Mouse (Mus musculus): ENCODE measurements at regions not wholly inside any gene's neighbourhood (a gene's known extent, or its start where the extent isn't known, plus 50 kb on each side); places are given as distances from the start of the nearest gene placed in this dataset.

GRCm38 (mm10) chr12:54479841-54480240 lies 176.5 kb downstream of the Sptssa start:
- Histone ChIP-seq H3K27me3 (ENCODE audit: control insufficient read depth, insufficient read depth, low read length) (no peaks in the 10 kb centered on the region), H3K4me2 (ENCODE audit: low read depth, severe bottlenecking) (no peak overlapping the region), H3K9ac (ENCODE audit: low read length) (no peak overlapping the region), H3K9me3 (ENCODE audit: control insufficient read depth, low read length) (no peaks in the 10 kb centered on the region), H3K36me3 (ENCODE audit: control insufficient read depth, insufficient read depth, low read length) (no peaks in the 10 kb centered on the region), H3K27ac (replicated peaks; ENCODE audit: low read depth, low read length) (no peak overlapping the region), H3K4me3 (ENCODE audit: low read depth, low read length) (no peak overlapping the region), H3K4me1 (ENCODE audit: control insufficient read depth, insufficient read depth, low read length) (no peaks in the 10 kb centered on the region)
- 9% methylated on average over 1 of the region's 1 CpGs for WGBS
- ATAC-seq (ENCODE audit: insufficient number of reproducible peaks, low FRiP score, low TSS enrichment, low read depth) (no peak), DNase-seq (ENCODE audit: low spot score) (no peak)

- Histone ChIP-seq H3K27ac (replicated peaks; ENCODE audit: low read depth, low read length) (no peak overlapping the region), H3K9me3 (ENCODE audit: control insufficient read depth, low read length) (no peaks in the 10 kb centered on the region), H3K4me2 (ENCODE audit: low read depth, severe bottlenecking) (no peak overlapping the region), H3K4me3 (ENCODE audit: low read depth, low read length) (no peak overlapping the region), H3K4me1 (ENCODE audit: control insufficient read depth, insufficient read depth, low read length) (no peaks in the 10 kb centered on the region), H3K9ac (ENCODE audit: low read length) (no peak overlapping the region), H3K36me3 (ENCODE audit: control insufficient read depth, insufficient read depth, low read length) (no peaks in the 10 kb centered on the region), H3K27me3 (ENCODE audit: control insufficient read depth, insufficient read depth, low read length) (no peaks in the 10 kb centered on the region)
- 83% methylated on average over 5 of the region's 5 CpGs for WGBS
- DNase-seq (ENCODE audit: low spot score) (no peak), ATAC-seq (ENCODE audit: insufficient number of reproducible peaks, low FRiP score, low TSS enrichment, low read depth) (no peak)
Observed at GRCm38 (mm10) chr12:54472881-54473280, 183.5 kb downstream of the Sptssa start.

GRCm38 (mm10) chr12:54472407-54472806 lies 184.0 kb downstream of the Sptssa start:
- no peak overlapping the region for H3K27ac ChIP-seq (replicated peaks; ENCODE audit: low read depth, low read length)
- no peak overlapping the region for H3K4me3 ChIP-seq (ENCODE audit: low read depth, low read length)
- H3K4me1 ChIP-seq (ENCODE audit: control insufficient read depth, insufficient read depth, low read length), result no peaks in the 10 kb centered on the region
- no peaks in the 10 kb centered on the region for H3K36me3 ChIP-seq (ENCODE audit: control insufficient read depth, insufficient read depth, low read length)
- DNase-seq (ENCODE audit: low spot score) (no peak), ATAC-seq (ENCODE audit: insufficient number of reproducible peaks, low FRiP score, low TSS enrichment, low read depth) (no peak)
- no peak overlapping the region for H3K9ac ChIP-seq (ENCODE audit: low read length)
- H3K9me3 ChIP-seq (ENCODE audit: control insufficient read depth, low read length), result no peaks in the 10 kb centered on the region
- no peaks in the 10 kb centered on the region for H3K27me3 ChIP-seq (ENCODE audit: control insufficient read depth, insufficient read depth, low read length)
- 83% methylated on average over 3 of the region's 3 CpGs for WGBS
- no peak overlapping the region for H3K4me2 ChIP-seq (ENCODE audit: low read depth, severe bottlenecking)

- DNase-seq (ENCODE audit: low spot score) (no peak), ATAC-seq (ENCODE audit: insufficient number of reproducible peaks, low FRiP score, low TSS enrichment, low read depth) (no peak)
- no peaks in the 10 kb centered on the region for H3K4me1 ChIP-seq (ENCODE audit: control insufficient read depth, insufficient read depth, low read length)
- H3K27me3 ChIP-seq (ENCODE audit: control insufficient read depth, insufficient read depth, low read length), result no peaks in the 10 kb centered on the region
- no peaks in the 10 kb centered on the region for H3K36me3 ChIP-seq (ENCODE audit: control insufficient read depth, insufficient read depth, low read length)
- 80% methylated on average over 2 of the region's 2 CpGs for WGBS
- H3K4me3 ChIP-seq (ENCODE audit: low read depth, low read length), result no peak overlapping the region
- no peak overlapping the region for H3K9ac ChIP-seq (ENCODE audit: low read length)
- no peak overlapping the region for H3K27ac ChIP-seq (replicated peaks; ENCODE audit: low read depth, low read length)
- H3K9me3 ChIP-seq (ENCODE audit: control insufficient read depth, low read length), result no peaks in the 10 kb centered on the region
- H3K4me2 ChIP-seq (ENCODE audit: low read depth, severe bottlenecking), result no peak overlapping the region
Observed at GRCm38 (mm10) chr12:54467635-54468034, 188.7 kb downstream of the Sptssa start.

- Histone ChIP-seq H3K9me3 (ENCODE audit: control insufficient read depth, low read length) (no peaks in the 10 kb centered on the region), H3K27me3 (ENCODE audit: control insufficient read depth, insufficient read depth, low read length) (no peaks in the 10 kb centered on the region), H3K27ac (replicated peaks; ENCODE audit: low read depth, low read length) (no peak overlapping the region), H3K36me3 (ENCODE audit: control insufficient read depth, insufficient read depth, low read length) (no peaks in the 10 kb centered on the region), H3K9ac (ENCODE audit: low read length) (no peak overlapping the region), H3K4me2 (ENCODE audit: low read depth, severe bottlenecking) (no peak overlapping the region), H3K4me3 (ENCODE audit: low read depth, low read length) (no peak overlapping the region), H3K4me1 (ENCODE audit: control insufficient read depth, insufficient read depth, low read length) (no peaks in the 10 kb centered on the region)
- ATAC-seq (ENCODE audit: insufficient number of reproducible peaks, low FRiP score, low TSS enrichment, low read depth), result no peak
- 88% methylated on average over 7 of the region's 7 CpGs for WGBS
- no peak for DNase-seq (ENCODE audit: low spot score)
Observed at GRCm38 (mm10) chr12:54463806-54464205, 192.6 kb downstream of the Sptssa start.

- H3K4me3 ChIP-seq (ENCODE audit: low read depth, low read length), result no peak overlapping the region
- no peaks in the 10 kb centered on the region for H3K9me3 ChIP-seq (ENCODE audit: control insufficient read depth, low read length)
- H3K4me1 ChIP-seq (ENCODE audit: control insufficient read depth, insufficient read depth, low read length), result no peaks in the 10 kb centered on the region
- H3K27ac ChIP-seq (replicated peaks; ENCODE audit: low read depth, low read length), result no peak overlapping the region
- no peaks in the 10 kb centered on the region for H3K36me3 ChIP-seq (ENCODE audit: control insufficient read depth, insufficient read depth, low read length)
- H3K9ac ChIP-seq (ENCODE audit: low read length), result no peak overlapping the region
- H3K4me2 ChIP-seq (ENCODE audit: low read depth, severe bottlenecking), result no peak overlapping the region
- 84% methylated on average over 3 of the region's 3 CpGs for WGBS
- no peak for DNase-seq (ENCODE audit: low spot score)
- no peak for ATAC-seq (ENCODE audit: insufficient number of reproducible peaks, low FRiP score, low TSS enrichment, low read depth)
- no peaks in the 10 kb centered on the region for H3K27me3 ChIP-seq (ENCODE audit: control insufficient read depth, insufficient read depth, low read length)
Observed at GRCm38 (mm10) chr12:54461411-54461810, 195.0 kb downstream of the Sptssa start.

GRCm38 (mm10) chr12:54460135-54460523 lies 196.2 kb downstream of the Sptssa start:
- 66% methylated on average over 7 of the region's 7 CpGs for WGBS
- Histone ChIP-seq H3K36me3 (ENCODE audit: control insufficient read depth, insufficient read depth, low read length) (no peaks in the 10 kb centered on the region), H3K4me3 (ENCODE audit: low read depth, low read length) (no peak overlapping the region)

GRCm38 (mm10) chr12:54459462-54460134 lies 196.8 kb downstream of the Sptssa start:
- 81% methylated on average over 11 of the region's 11 CpGs for WGBS
- no peaks in the 10 kb centered on the region for H3K4me1 ChIP-seq (ENCODE audit: control insufficient read depth, insufficient read depth, low read length)
- no peak overlapping the region for H3K27ac ChIP-seq (replicated peaks; ENCODE audit: low read depth, low read length)
- no peak overlapping the region for H3K9ac ChIP-seq (ENCODE audit: low read length)
- no peak overlapping the region for H3K4me3 ChIP-seq (ENCODE audit: low read depth, low read length)
- H3K4me2 ChIP-seq (ENCODE audit: low read depth, severe bottlenecking), result no peak overlapping the region
- H3K36me3 ChIP-seq (ENCODE audit: control insufficient read depth, insufficient read depth, low read length), result no peaks in the 10 kb centered on the region
- DNase-seq (ENCODE audit: low spot score), result no peak
- ATAC-seq (ENCODE audit: insufficient number of reproducible peaks, low FRiP score, low TSS enrichment, low read depth), result no peak
- H3K27me3 ChIP-seq (ENCODE audit: control insufficient read depth, insufficient read depth, low read length), result no peaks in the 10 kb centered on the region
- H3K9me3 ChIP-seq (ENCODE audit: control insufficient read depth, low read length), result no peaks in the 10 kb centered on the region

More at GRCm38 (mm10) chr12:54460135-54460523, 196.2 kb downstream of the Sptssa start:
- ATAC-seq (ENCODE audit: insufficient number of reproducible peaks, low FRiP score, low TSS enrichment, low read depth) (no peak), DNase-seq (ENCODE audit: low spot score) (no peak)
- Histone ChIP-seq H3K27me3 (ENCODE audit: control insufficient read depth, insufficient read depth, low read length) (no peaks in the 10 kb centered on the region), H3K9me3 (ENCODE audit: control insufficient read depth, low read length) (no peaks in the 10 kb centered on the region), H3K4me2 (ENCODE audit: low read depth, severe bottlenecking) (no peak overlapping the region), H3K9ac (ENCODE audit: low read length) (no peak overlapping the region), H3K4me1 (ENCODE audit: control insufficient read depth, insufficient read depth, low read length) (no peaks in the 10 kb centered on the region), H3K27ac (replicated peaks; ENCODE audit: low read depth, low read length) (no peak overlapping the region)

GRCm38 (mm10) chr12:54456731-54457130 lies 199.6 kb downstream of the Sptssa start:
- no peak overlapping the region for H3K27ac ChIP-seq (replicated peaks; ENCODE audit: low read depth, low read length)
- H3K4me3 ChIP-seq (ENCODE audit: low read depth, low read length), result no peak overlapping the region
- no peak overlapping the region for H3K4me2 ChIP-seq (ENCODE audit: low read depth, severe bottlenecking)
- no peaks in the 10 kb centered on the region for H3K27me3 ChIP-seq (ENCODE audit: control insufficient read depth, insufficient read depth, low read length)
- no peak overlapping the region for H3K9ac ChIP-seq (ENCODE audit: low read length)
- no peaks in the 10 kb centered on the region for H3K36me3 ChIP-seq (ENCODE audit: control insufficient read depth, insufficient read depth, low read length)
- H3K9me3 ChIP-seq (ENCODE audit: control insufficient read depth, low read length), result no peaks in the 10 kb centered on the region
- H3K4me1 ChIP-seq (ENCODE audit: control insufficient read depth, insufficient read depth, low read length), result 0 out of 2 replicates have a peak, but pooled peaks cover 5% of the 10 kb centered on the region
- WGBS, result 92% methylated on average over 8 of the region's 8 CpGs
- ATAC-seq (ENCODE audit: insufficient number of reproducible peaks, low FRiP score, low TSS enrichment, low read depth) (no peak), DNase-seq (ENCODE audit: low spot score) (no peak)

All from limb, embryonic 11.5 days (tissue).